ENCODE assay signal across 8 mouse cellular contexts in the genomic region with DNA sequence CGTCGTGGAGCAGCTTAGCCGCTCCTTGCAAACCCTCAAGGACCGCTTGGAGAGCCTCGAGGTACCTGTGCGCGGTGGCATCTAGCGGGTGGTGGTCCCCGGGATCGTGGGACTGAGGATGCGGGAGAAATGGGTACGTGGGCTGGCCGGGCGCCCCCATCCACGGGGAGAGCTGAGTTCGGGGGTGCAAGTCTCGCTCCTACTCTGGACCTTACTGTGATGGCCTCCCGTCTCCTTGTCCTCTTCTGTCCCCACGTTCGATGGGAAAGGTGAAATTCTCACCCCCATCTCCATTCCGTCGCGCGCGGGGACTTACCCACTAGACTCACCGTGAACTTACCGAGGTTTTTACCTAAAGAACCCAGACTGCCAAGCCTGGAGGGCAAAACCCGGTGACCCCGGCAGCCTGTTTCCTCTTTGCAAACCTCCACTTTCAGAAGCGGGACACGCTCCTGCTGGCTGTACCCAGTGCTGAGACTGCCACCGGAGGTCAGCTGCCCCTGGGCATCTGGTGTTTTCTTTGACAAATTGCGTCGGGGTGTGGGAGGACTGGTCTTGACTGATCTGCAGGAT. TPM values are rescaled to one million over a fixed set of nuclear protein-coding genes. Genes with fewer than 3 reads are reported as not detected.
DNase-seq lines count a peak whose midpoint lies in the region; ATAC-seq and TF ChIP-seq lines count a peak whose summit lies in the region.
"Had no signal": no experiment of that assay in that cellular context is flagged by ENCODE, and none has a peak within 500 bp of the region (broad histone marks: within the 10 kb centered on the region; RNA-seq: fewer than 3 reads in every experiment).

No protein-coding gene starts in this region.

- peaks cover 47% of the 10 kb centered on the region for H3K27me3 ChIP-seq in lung, embryonic 14.5 days (ENCODE audit: insufficient read depth, low read length)
- H3K27me3 ChIP-seq in forebrain, embryonic 11.5 days (ENCODE audit: control insufficient read depth, insufficient read depth, low read length) = peaks cover 40% of the 10 kb centered on the region
- peaks cover 53% of the 10 kb centered on the region for H3K27me3 ChIP-seq in limb, embryonic 14.5 days (ENCODE audit: control insufficient read depth, insufficient read depth, low read length)
- peaks cover 6% of the 10 kb centered on the region; the same call in 1 of the 2 replicates for H3K27me3 ChIP-seq in stomach, postnatal 0 days (ENCODE audit: control insufficient read depth, insufficient read depth, low read length)

- no peaks in the 10 kb centered on the region for H3K36me3 ChIP-seq in lung, embryonic 14.5 days (ENCODE audit: insufficient read depth)
- H3K36me3 ChIP-seq in forebrain, embryonic 11.5 days (ENCODE audit: control insufficient read depth, insufficient read depth, low read length) = no peaks in the 10 kb centered on the region
- no peaks in the 10 kb centered on the region for H3K36me3 ChIP-seq in limb, embryonic 14.5 days (ENCODE audit: control insufficient read depth, insufficient read depth, low read length)
- H3K36me3 ChIP-seq in stomach, postnatal 0 days (ENCODE audit: control insufficient read depth, insufficient read depth, low read length) = no peaks in the 10 kb centered on the region

- no peak overlapping the region for H3K27ac ChIP-seq in lung, embryonic 14.5 days (ENCODE audit: low read depth)
- H3K27ac ChIP-seq in forebrain, embryonic 11.5 days (ENCODE audit: low read depth, low read length) = no peak overlapping the region
- H3K27ac ChIP-seq in limb, embryonic 14.5 days (replicated peaks; ENCODE audit: low read depth, low read length) = no peak overlapping the region
- no peak overlapping the region for H3K27ac ChIP-seq in stomach, postnatal 0 days (replicated peaks)

- no peak for TF ChIP-seq CTCF in lung, embryonic 14.5 days (IDR thresholded peaks at IDR 0.05; ENCODE audit: low read depth)
- TF ChIP-seq CTCF in stomach, postnatal 0 days (IDR thresholded peaks at IDR 0.05; ENCODE audit: low read depth) = no peak

- TF ChIP-seq EP300 in stomach, postnatal 0 days (optimal IDR thresholded peaks at IDR 0.05) = no peak

- 4% methylated on average over 34 of the region's 34 CpGs for WGBS in lung, embryonic 14.5 days
- under 1% methylated on average over 34 of the region's 34 CpGs for WGBS in forebrain, embryonic 11.5 days
- WGBS in limb, embryonic 14.5 days = 3% methylated on average over 28 of the region's 34 CpGs
- 6% methylated on average over 34 of the region's 34 CpGs for WGBS in stomach, postnatal 0 days

- H3K9ac ChIP-seq in lung, embryonic 14.5 days = no peak overlapping the region
- H3K9ac ChIP-seq in forebrain, embryonic 11.5 days (ENCODE audit: low read length) = peak overlapping the region; percentile 32; the same call in 1 of the 2 replicates
- H3K9ac ChIP-seq in limb, embryonic 14.5 days (ENCODE audit: low read depth, low read length, severe bottlenecking) = peak overlapping the region; percentile 16; the same call in 1 of the 2 replicates
- peak overlapping the region; percentile 41 for H3K9ac ChIP-seq in stomach, postnatal 0 days (ENCODE audit: low read length)

- no peaks in the 10 kb centered on the region for H3K9me3 ChIP-seq in lung, embryonic 14.5 days (ENCODE audit: low read depth, low read length)
- H3K9me3 ChIP-seq in forebrain, embryonic 11.5 days (ENCODE audit: control insufficient read depth, low read length) = no peaks in the 10 kb centered on the region
- no peaks in the 10 kb centered on the region for H3K9me3 ChIP-seq in limb, embryonic 14.5 days (ENCODE audit: control insufficient read depth, low read length)
- H3K9me3 ChIP-seq in stomach, postnatal 0 days (ENCODE audit: control insufficient read depth, low read length) = no peaks in the 10 kb centered on the region

- no peak for DNase-seq in lung, embryonic 14.5 days
- no peak for DNase-seq in lung, postnatal 36 days
- DNase-seq in forebrain, embryonic 11.5 days (ENCODE audit: low spot score) = no peak
- no peak for DNase-seq in limb, embryonic 14.5 days (ENCODE audit: low spot score)
- DNase-seq in stomach, postnatal 0 days (ENCODE audit: low spot score) = no peak
- DNase-seq in gastrocnemius, postnatal 36 days = no peak
- no peak for DNase-seq in lung, adult 18-20 months

- H3K4me3 ChIP-seq in lung, embryonic 14.5 days (ENCODE audit: low read depth, low read length) = peak overlapping the region; percentile 29
- H3K4me3 ChIP-seq in forebrain, embryonic 11.5 days (ENCODE audit: low read depth, low read length) = peak overlapping the region; percentile 33
- H3K4me3 ChIP-seq in limb, embryonic 14.5 days (replicated peaks; ENCODE audit: low read length) = peak overlapping the region; percentile 34
- H3K4me3 ChIP-seq in stomach, postnatal 0 days (ENCODE audit: low read depth, low read length) = peak overlapping the region; percentile 39

- no peaks in the 10 kb centered on the region; the same call in 1 of the 2 replicates for H3K4me1 ChIP-seq in lung, embryonic 14.5 days (ENCODE audit: insufficient read depth)
- peaks cover 23% of the 10 kb centered on the region for H3K4me1 ChIP-seq in forebrain, embryonic 11.5 days (replicated peaks; ENCODE audit: control insufficient read depth, insufficient read depth, low read length)
- H3K4me1 ChIP-seq in limb, embryonic 14.5 days (ENCODE audit: control insufficient read depth, insufficient read depth, low read length) = no peaks in the 10 kb centered on the region
- H3K4me1 ChIP-seq in stomach, postnatal 0 days (replicated peaks; ENCODE audit: control insufficient read depth, insufficient read depth) = no peaks in the 10 kb centered on the region

- H3K4me2 ChIP-seq in lung, embryonic 14.5 days = peak overlapping the region; percentile 59
- H3K4me2 ChIP-seq in forebrain, embryonic 11.5 days (ENCODE audit: low read depth, low read length, severe bottlenecking) = peak overlapping the region; percentile 61
- H3K4me2 ChIP-seq in limb, embryonic 14.5 days (replicated peaks; ENCODE audit: low read depth, low read length, severe bottlenecking) = peak overlapping the region; percentile 53
- H3K4me2 ChIP-seq in stomach, postnatal 0 days (replicated peaks; ENCODE audit: low read depth) = peak overlapping the region; percentile 59

- ATAC-seq in lung, embryonic 14.5 days (ENCODE audit: insufficient read depth) = no peak
- ATAC-seq in forebrain, embryonic 11.5 days (replicated peaks; ENCODE audit: low FRiP score) = 0 out of 2 replicates have a peak, but pooled peaks have one; percentile 1
- ATAC-seq in limb, embryonic 14.5 days (ENCODE audit: low FRiP score, low read depth) = no peak
- ATAC-seq in stomach, postnatal 0 days (ENCODE audit: low FRiP score, low TSS enrichment) = no peak

- TF ChIP-seq POLR2A in limb, embryonic 14.5 days (IDR thresholded peaks at IDR 0.05; ENCODE audit: borderline replicate concordance, extremely low read depth, insufficient read depth, insufficient read length) = no peak

- intact Hi-C loops in gastrocnemius, postnatal 36 days (cut with DNase I) = no loop called here

RNA-seq across cellular contexts. Expression of a gene that starts 0.8 kb away (rescaled TPM):
- polyA plus RNA-seq in lung, embryonic 14.5 days (2014; fragmentation: Nextera tagmentation; extraction: Ambion mirVana) = 0.47 and 0.74 TPM in 2 replicates
- polyA plus RNA-seq in forebrain, embryonic 11.5 days (2014; fragmentation: Nextera tagmentation; extraction: Ambion mirVana) = 2.3 and 2.5 TPM in 2 replicates
- polyA plus RNA-seq in limb, embryonic 14.5 days (2012; rRNA removed) = 3.8 and 4.1 TPM in 2 replicates
- 1.2 and 1.6 TPM in 2 replicates for polyA plus RNA-seq in limb, embryonic 14.5 days (2014; fragmentation: Nextera tagmentation; extraction: Ambion mirVana)
- polyA plus RNA-seq in stomach, postnatal 0 days (2015; fragmentation: Nextera tagmentation; extraction: Ambion mirVana) = 4.6 and 5.1 TPM in 2 replicates
- not detected for total RNA-seq in gastrocnemius, postnatal 36 days (2021)
- total RNA-seq: common myeloid progenitor, adult 5-6 weeks had no signal
